Mouse (Mus musculus) gonadal fat pad, adult 2 months (tissue): ENCODE results near the gene Htr7. TPM values are rescaled to one million over a fixed set of nuclear protein-coding genes. Genes with fewer than 3 reads are reported as not detected.

Source experiments
- DNase-seq: peaks from one replicate; pipeline ENCODE4 v3.0.0-alpha.2; 2012; ENCODE audit warnings: low read depth
- polyA plus RNA-seq: library from polyadenylated mRNA; depleted of rRNA; stranded (reverse); fragments of >200 nt; gene quantifications from 2 replicates; pipeline ENCODE4 v1.2.3, GENCODE M21; 2012; rRNA removed

Htr7 gene
- polyA plus RNA-seq: 0.30 and 0.36 TPM in 2 replicates

GRCm38 (mm10) chr19:36057231-36057811 lies at the start of gene Htr7:
TSS of gene Htr7 (minus strand) at chr19:36057507.
- no peak for DNase-seq

DNA sequence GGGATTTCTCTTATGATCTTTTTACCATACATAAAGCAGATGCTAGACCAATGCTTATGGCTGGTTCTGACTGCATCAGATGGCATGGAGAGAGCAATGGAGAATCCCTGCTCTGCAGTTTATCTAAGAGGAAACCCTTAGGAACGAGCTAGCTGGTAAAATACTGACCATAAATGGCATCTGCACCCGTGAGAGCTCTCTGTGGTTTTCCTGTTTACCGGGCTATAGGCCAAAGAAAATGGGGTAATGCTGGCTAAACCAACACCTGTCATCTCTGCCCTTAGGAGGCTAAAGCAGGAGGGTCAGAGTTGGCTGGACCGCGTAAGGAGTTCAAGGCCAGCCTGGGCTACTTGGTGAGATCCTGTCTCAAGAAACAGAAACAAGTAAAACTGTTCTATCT lies 46.6 kb upstream of the Htr7 start:
- no peak for DNase-seq

GRCm38 (mm10) chr19:36098916-36099315 lies 41.6 kb upstream of the Htr7 start:
- DNase-seq: no peak

DNA sequence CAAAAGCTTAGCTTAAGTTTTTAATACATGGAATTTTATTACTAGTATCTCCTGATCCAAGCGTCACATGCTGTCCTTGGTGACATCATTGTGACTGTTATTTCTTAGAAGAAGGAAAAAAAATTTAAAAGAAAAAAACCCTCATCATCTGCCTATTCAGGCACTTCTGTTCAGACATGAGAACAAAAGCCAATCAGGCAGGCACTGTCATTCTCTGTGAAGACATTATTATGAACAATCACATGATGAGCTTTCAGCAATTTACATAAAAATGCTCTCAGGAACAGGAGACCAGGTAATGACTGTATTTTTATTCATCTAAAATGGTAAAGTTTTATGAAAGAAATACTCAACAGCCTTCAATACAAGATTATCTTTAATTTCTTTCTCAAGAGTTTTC lies 41.0 kb upstream of the Htr7 start:
- no peak for DNase-seq

- no peak for DNase-seq
These were observed 39.9 kb upstream of the Htr7 start for GRCm38 (mm10) chr19:36097194-36097593.

DNA sequence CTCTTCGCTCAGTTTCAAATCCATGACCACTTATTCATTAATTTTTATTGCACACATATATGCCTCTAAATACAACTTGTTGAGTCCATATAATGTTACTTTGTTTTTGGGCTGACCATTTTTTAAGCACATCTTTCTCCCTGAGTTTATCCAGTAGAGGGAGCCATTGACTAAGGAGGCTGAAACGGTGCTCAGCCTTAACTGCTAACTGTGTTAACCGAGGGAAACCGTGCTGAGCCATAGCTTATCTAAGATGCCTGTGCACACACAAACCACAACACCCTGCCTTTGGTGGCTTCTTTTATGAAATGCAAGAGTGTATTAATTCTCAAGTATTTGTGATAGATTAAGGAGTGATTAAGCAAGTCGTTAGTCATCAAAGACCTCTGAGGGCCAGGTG lies 33.5 kb upstream of the Htr7 start:
- no peak for DNase-seq

- DNase-seq: peak; percentile 42
These were observed 26.2 kb upstream of the Htr7 start, which contains the start of gene Rpp30 for GRCm38 (mm10) chr19:36083262-36084225. TSS of gene Rpp30 (plus strand) at chr19:36083716.

DNA sequence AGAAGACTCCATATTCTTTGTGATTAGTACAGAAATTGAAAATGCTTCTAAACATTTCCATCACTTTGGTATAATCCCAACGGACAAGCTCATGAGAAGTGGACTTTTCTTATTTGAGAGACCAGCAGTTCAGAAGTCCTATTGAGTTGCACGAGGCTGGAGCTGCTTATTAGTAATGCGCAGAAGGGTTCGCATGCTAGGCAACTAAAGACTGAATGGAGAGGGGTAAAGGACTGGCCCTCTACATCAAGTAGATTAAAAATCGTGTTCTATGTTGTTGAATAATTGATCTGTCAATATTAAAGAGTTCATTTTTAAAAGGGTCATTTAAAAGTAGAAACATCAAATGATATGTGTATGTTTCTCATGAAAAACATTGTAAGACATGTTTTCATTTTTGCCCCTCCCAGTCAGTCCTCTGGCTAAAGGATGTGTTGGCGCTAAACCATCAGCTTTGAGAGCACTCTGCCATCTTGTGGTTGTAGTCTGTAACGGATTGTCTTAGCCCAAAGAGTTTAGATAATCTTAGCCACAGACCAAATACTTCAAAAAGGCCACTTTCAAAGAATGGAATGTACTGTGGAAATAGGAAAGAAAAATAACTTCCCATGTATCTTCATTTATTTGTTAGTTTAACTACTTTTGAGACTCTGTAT lies 25.4 kb upstream of the Htr7 start:
- peak; percentile 13 for DNase-seq

DNA sequence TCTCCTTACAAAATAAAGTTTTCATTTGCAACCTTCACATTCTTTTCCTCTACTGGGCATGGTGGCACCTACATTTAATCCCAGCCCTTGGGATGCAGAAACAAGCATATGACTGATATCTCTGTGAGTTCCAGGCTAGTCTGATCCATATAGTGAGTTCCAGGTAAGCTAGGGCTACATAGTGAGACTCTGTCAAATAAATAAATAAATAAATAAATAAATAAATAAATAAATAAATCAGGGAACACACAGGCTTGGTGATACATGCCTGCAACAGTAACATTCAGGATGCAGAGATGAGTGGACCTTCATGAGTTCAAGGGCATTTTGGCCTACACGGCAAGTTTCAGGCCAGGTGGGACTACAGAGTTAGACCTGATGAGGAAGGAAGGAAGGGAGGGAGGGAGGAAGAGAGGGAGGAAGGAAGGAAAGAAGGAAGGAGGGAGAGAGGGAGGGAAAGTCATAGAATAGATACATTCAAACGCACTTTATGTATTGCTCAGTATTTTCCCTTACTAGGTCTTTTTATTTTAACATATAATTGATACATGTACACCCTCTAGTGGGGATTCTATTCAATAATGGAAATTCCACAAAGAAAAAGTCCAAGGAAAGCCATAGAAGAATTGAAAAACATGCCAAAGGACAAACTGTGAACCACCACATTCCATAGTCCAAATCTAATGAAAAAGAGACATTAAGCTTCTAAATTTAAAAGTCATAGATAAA lies 5.7 kb upstream of the Htr7 start:
- DNase-seq: no peak

- DNase-seq: no peak
These were observed 645 bp downstream of the Htr7 start for GRCm38 (mm10) chr19:36056502-36057221.

- DNase-seq: no peak
These were observed 11.3 kb downstream of the Htr7 start for GRCm38 (mm10) chr19:36046046-36046445.

- DNase-seq: no peak
These were observed 42.5 kb downstream of the Htr7 start for GRCm38 (mm10) chr19:36014836-36015235.

DNA sequence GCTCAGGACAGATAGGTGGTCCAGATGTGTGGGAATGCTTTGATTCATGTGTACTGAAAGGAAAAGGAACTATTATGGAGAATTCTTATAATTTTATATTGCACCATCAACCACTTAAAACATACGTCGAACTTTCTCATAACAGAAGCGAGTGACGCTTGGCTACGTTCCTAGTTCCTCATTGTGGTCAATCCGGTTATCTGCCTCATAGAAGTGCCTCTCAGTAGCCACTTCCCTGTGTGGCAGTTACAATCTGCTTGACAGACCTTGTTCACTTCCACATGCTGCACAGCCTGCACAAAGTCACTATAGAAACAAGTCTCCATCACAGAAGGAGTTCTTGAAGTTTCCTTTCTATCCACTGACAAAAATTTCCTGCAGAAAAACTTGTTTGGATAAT lies 51.0 kb downstream of the Htr7 start:
- DNase-seq: no peak

DNA sequence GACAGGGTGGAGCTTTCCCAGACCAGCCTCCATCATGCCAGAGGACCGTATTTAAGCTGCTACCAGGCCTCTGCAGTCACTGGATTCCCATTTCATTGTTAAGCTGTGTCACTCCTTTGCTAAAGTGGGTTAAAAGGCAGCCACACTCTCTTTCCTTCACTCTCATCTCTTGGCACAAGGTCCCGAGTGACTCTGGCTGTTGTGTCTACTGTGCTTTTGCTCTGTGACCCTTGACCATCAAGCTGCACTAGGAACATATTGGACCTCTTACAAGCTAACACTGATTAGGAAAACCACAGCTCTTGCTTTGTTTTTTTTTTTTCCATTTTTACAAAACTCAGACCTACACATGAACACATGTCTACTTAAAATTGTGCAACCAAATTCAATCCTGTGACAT lies 52.3 kb downstream of the Htr7 start:
- no peak for DNase-seq

DNA sequence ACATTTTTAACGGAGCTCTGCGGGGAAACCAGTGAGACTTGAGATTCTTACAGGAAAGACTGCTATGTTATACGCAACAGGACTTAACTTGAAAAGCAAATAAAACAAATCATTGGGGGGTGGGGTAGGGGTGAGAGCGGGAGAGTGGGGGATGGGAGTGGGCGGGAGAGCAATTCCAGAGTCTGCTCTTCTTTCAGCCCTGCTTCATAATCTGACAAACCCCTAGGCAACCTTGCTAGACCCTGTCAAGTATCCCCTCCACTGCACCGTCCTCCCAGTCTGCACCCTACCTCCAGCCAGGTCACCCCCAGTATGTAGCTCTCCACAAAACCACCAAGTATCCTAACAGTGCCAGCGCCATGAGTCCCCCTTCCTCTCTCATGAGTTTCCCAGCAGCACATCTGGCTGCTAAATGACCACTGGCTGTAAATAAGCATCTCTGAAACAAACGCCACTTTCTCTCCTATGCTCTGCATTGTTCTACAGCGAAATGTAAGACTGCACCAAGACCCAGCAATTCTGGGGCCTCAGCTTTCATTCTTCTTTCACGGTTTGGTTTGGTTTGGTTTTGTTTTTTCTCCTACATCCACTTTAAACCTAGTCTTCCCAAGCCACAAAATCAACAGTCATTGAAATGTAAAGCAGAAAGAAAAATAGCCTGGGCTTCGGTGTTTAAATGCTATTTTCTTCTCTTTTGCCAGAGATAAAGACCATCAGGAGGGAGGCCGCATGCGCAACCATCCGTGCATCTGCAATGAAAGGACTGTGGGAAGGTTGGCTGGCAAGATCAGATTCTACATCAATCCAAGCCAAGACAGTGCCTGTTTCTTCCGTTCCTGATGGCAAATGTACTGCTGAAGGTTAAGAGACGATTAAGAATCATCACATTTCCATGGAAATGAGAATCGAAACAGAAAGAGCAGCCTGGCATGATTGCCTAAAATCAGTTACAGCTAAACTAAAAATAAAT lies 54.5 kb downstream of the Htr7 start:
- no peak for DNase-seq

- DNase-seq: no peak
These were observed 55.8 kb downstream of the Htr7 start for GRCm38 (mm10) chr19:36001512-36001911.

GRCm38 (mm10) chr19:36000955-36001354 lies 56.4 kb downstream of the Htr7 start:
- DNase-seq: no peak

DNA sequence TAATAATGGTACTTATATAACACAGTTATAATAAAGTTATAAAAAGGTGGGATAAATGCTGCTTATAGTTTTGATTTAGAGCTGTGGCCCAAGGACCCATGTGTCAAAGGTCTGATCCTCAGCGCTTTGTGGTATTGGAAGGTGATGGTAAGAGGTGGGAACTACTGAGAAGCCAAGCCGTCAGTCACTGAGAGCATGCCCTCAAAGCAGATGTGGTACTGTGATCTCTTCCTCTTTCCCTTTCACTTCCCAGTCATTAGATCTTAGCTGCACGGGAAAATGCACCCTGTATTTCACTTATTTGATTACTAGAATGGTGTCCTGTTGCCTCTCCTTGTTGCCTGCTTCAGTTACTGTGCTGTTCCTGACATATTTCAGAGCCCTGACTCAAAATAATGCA lies 59.9 kb downstream of the Htr7 start:
- DNase-seq: no peak

DNA sequence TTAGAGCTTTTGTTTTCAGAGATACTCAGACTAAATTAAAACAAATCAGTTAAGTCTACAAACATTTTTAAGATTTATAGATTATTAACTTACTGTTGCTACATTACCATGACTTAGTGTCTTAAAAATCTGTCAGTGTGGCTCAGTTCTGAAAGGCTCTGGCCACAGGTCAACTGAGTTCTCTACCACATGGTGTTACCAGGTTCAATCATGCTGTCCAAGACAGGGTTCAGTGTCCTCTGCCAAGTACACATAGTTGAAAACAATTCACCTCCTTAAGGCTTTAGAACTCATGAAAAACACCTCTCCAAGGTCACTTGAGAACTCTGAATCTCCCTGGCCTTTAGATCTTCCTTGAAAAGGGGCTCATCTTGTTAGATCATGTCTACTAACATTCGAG lies 69.8 kb downstream of the Htr7 start:
- no peak for DNase-seq

GRCm38 (mm10) chr19:35974681-35975080 lies 82.6 kb downstream of the Htr7 start:
- no peak for DNase-seq
